Mouse (Mus musculus) heart, postnatal 0 days (tissue): ENCODE measurements around the gene Nt5dc2.

Experiments used
- CTCF ChIP-seq: IDR thresholded peaks from 2 replicates; pipeline ENCODE4 v1.5.1; 2016; ENCODE audit warnings: antibody characterized with exemption, control low read depth, low read depth
- EP300 ChIP-seq: IDR thresholded peaks from 2 replicates; pipeline ENCODE4 v1.6.1; 2016; ENCODE audit warnings: antibody characterized with exemption, low read depth

DNA sequence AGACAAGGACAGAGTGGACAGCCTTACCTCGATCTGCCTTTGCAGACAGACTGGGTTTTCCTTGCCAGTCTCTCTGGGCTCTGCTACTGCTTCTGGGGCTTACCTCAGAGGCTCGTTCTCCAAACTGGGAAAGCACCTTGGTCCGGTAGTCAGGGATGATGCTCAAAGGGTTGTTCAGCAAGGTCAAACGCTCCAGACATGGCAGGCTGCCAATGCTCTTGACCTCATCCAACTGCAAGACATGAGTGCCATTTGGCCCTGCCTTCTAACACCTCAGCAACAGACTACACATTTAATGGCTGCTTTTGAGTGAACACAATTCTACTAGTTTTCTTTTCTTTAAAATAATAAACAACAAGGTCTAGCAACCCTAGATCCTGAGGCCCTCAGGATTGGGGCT is 55.8 kb downstream of the Nt5dc2 start:
- TF ChIP-seq CTCF (no peak), EP300 (no peak)
